Mouse (Mus musculus) Patski (cell line): ENCODE measurements at regions not wholly inside any gene's neighbourhood (a gene's known extent, or its start where the extent isn't known, plus 50 kb on each side); places are given as distances from the start of the nearest gene placed in this dataset.

Experiments
- ATAC-seq: fragments of 100-300 bp; one replicate; pipeline ENCODE4 v1.8.0; 2021
- CTCF ChIA-PET: fragments of 350-600 bp; sonication (Branson Sonifier 250); formaldehyde crosslinking; loops from one replicate; lab custom pipeline; 2022; ENCODE audit warnings: inconsistent platforms; lab: Charles Lee
- POLR2A ChIA-PET: fragments of 350-600 bp; sonication (Branson Sonifier 250); formaldehyde crosslinking; loops from one replicate; lab custom pipeline; 2022; ENCODE audit warnings: antibody characterized with exemption, inconsistent platforms; lab: Charles Lee
- DNase-seq: peaks from one replicate; pipeline ENCODE4 v3.0.0-alpha.2; 2011; ENCODE audit warnings: low read depth, low spot score
- H3K27me3 ChIP-seq: fragments of 371-371 bp; one replicate; pipeline ENCODE4 v1.5.1; 2021
- CTCF ChIP-seq: fragments of 100-300 bp; IDR thresholded peaks from one replicate; pipeline ENCODE4 v1.5.1; 2021
- in situ Hi-C: fragments of 300-500 bp; cut with MboI; formaldehyde crosslinking; loops from 3 replicates; pipeline ENCODE4 v1.11.1; 2018; ENCODE audit warnings: low pct_unique_long_range_greater_than_20kb, mixed read lengths

GRCm38 (mm10) chr11:92743191-92743590 is 354.6 kb upstream of the Car10 start:
- ATAC-seq (no peak), DNase-seq (no peak)
- TF ChIP-seq CTCF: no peak
- CTCF ChIA-PET: no interaction called here
- POLR2A ChIA-PET: no interaction called here
- in situ Hi-C loops: no loop called here
- no peaks in the 10 kb centered on the region for H3K27me3 ChIP-seq

GRCm38 (mm10) chr11:92758383-92758964 is 339.4 kb upstream of the Car10 start:
- in situ Hi-C loops: no loop called here
- DNase-seq: no peak
- H3K27me3 ChIP-seq: no peaks in the 10 kb centered on the region
- no peak for ATAC-seq
- ChIA-PET CTCF (interaction anchor here (1.2 kb wide), 1 partner anchor 13 kb away, joined by 3 read pairs; no protein-coding TSS in a partner anchor), POLR2A (no interaction called here)
- TF ChIP-seq CTCF: no peak

- POLR2A ChIA-PET: interaction anchor here (0.7 kb wide), 1 partner anchor 626 kb away, joined by 5 read pairs; no protein-coding TSS in a partner anchor
- no peak for DNase-seq
- no peak for ATAC-seq
- CTCF ChIA-PET: no interaction called here
- H3K27me3 ChIP-seq: no peaks in the 10 kb centered on the region
- no peak for TF ChIP-seq CTCF
- in situ Hi-C loops: no loop called here
These were observed 327.9 kb upstream of the Car10 start for GRCm38 (mm10) chr11:92769936-92770335.

GRCm38 (mm10) chr11:92772916-92773569 is 324.8 kb upstream of the Car10 start:
- CTCF ChIA-PET: interaction anchor here (0.8 kb wide), 1 partner anchor 153 kb away, joined by 3 read pairs; no protein-coding TSS in a partner anchor
- DNase-seq: no peak
- no peaks in the 10 kb centered on the region for H3K27me3 ChIP-seq
- POLR2A ChIA-PET: no interaction called here
- ATAC-seq: no peak
- in situ Hi-C loops: no loop called here
- TF ChIP-seq CTCF: no peak

GRCm38 (mm10) chr11:92773570-92773929 is 324.3 kb upstream of the Car10 start:
- ChIA-PET POLR2A (no interaction called here), CTCF (no interaction called here)
- no peak for ATAC-seq
- in situ Hi-C loops: no loop called here
- no peak for TF ChIP-seq CTCF
- DNase-seq: no peak
- H3K27me3 ChIP-seq: no peaks in the 10 kb centered on the region

- in situ Hi-C loops: no loop called here
- ATAC-seq (no peak), DNase-seq (no peak)
- peak; percentile 34 for TF ChIP-seq CTCF
- POLR2A ChIA-PET: no interaction called here
- CTCF ChIA-PET: interaction anchor here (0.9 to 1.2 kb wide), 2 partner anchors 8 to 21 kb away, joined by 3 to 4 read pairs; no protein-coding TSS in a partner anchor
- H3K27me3 ChIP-seq: no peaks in the 10 kb centered on the region
These were observed 323.0 kb upstream of the Car10 start for GRCm38 (mm10) chr11:92774780-92775179.

GRCm38 (mm10) chr11:92799267-92799666 is 298.6 kb upstream of the Car10 start:
- CTCF ChIA-PET: no interaction called here
- DNase-seq (no peak), ATAC-seq (no peak)
- in situ Hi-C loops: no loop called here
- no peak for TF ChIP-seq CTCF
- no peaks in the 10 kb centered on the region for H3K27me3 ChIP-seq
- POLR2A ChIA-PET: no interaction called here
